Mouse (Mus musculus) liver, postnatal 0 days (tissue): ENCODE results near the gene Olfr1164. TPM values are rescaled to one million over a fixed set of nuclear protein-coding genes. Genes with fewer than 3 reads are reported as not detected.

Source experiments
- ATAC-seq: fragments of 200-750 bp; cut with Nextera tagmentation; 2 replicates; pipeline ENCODE4 v1.8.0; 2017; ENCODE audit warnings: mild to moderate bottlenecking, moderate library complexity
- DNase-seq: peaks from one replicate; pipeline ENCODE4 v3.0.0-alpha.2; 2016
- H3K27ac ChIP-seq: fragments of 300-500 bp; sonication (generic); 2 replicates; pipeline ENCODE4 v1.5.1; 2014; ENCODE audit warnings: antibody characterized with exemption, moderate library complexity, mild to moderate bottlenecking, low read depth
- H3K27me3 ChIP-seq: fragments of 300-500 bp; sonication (generic); 2 replicates; pipeline ENCODE4 v1.6.1; 2014; ENCODE audit warnings: low read length, control low read depth, mixed read lengths; ENCODE audit not compliant: insufficient read depth
- H3K36me3 ChIP-seq: fragments of 300-500 bp; sonication (generic); replicated peaks from 2 replicates; pipeline ENCODE4 v1.6.1; 2014; ENCODE audit warnings: mild to moderate bottlenecking, control low read depth, low read length, moderate library complexity, mixed read lengths; ENCODE audit not compliant: insufficient read depth
- H3K4me1 ChIP-seq: fragments of 300-500 bp; sonication (generic); 2 replicates; pipeline ENCODE4 v1.6.1; 2014; ENCODE audit warnings: antibody characterized with exemption, mild to moderate bottlenecking, control low read depth; ENCODE audit not compliant: insufficient read depth
- H3K4me2 ChIP-seq: fragments of 300-500 bp; sonication (generic); 2 replicates; pipeline ENCODE4 v1.6.1; 2014; ENCODE audit warnings: low read depth, mild to moderate bottlenecking, low read length, moderate library complexity, mixed read lengths
- H3K4me3 ChIP-seq: fragments of 300-500 bp; sonication (generic); 2 replicates; pipeline ENCODE4 v1.5.1; 2014; ENCODE audit warnings: low read depth, low read length
- H3K9ac ChIP-seq: fragments of 300-500 bp; sonication (generic); replicated peaks from 2 replicates; pipeline ENCODE4 v1.6.1; 2014; ENCODE audit warnings: mild to moderate bottlenecking, moderate library complexity
- H3K9me3 ChIP-seq: fragments of 300-500 bp; sonication (generic); 2 replicates; pipeline ENCODE4 v1.6.1; 2016; ENCODE audit warnings: mild to moderate bottlenecking, control low read depth, low read length, mixed read lengths
- CTCF ChIP-seq: sonication (generic); IDR thresholded peaks from 2 replicates; pipeline ENCODE4 v1.5.1; 2016; ENCODE audit warnings: antibody characterized with exemption, low read depth
- EP300 ChIP-seq: IDR thresholded peaks from 2 replicates; pipeline ENCODE4 v1.6.1; 2016; ENCODE audit warnings: antibody characterized with exemption, low read depth, mild to moderate bottlenecking
- WGBS: fragments of 180-500 bp; shearing (Covaris S2); extraction: QIAGEN DNeasy Blood & Tissue Kit; methylation state at CpG from one replicate; pipeline ENCODE4 v1.1.7; 2014; ENCODE audit not compliant: insufficient replicate concordance; 5-methylcytosine and 5-hydroxymethylcytosine counted together
- polyA plus RNA-seq: library from polyadenylated mRNA; unstranded; fragments of >200 nt; fragmentation: Nextera tagmentation; extraction: Ambion mirVana; gene quantifications from 2 replicates; pipeline ENCODE4 v1.2.1, GENCODE M21; 2015

Gene Olfr1164
- not detected in 2 replicates for polyA plus RNA-seq

- no peak within 1 kb of the TSS for H3K4me3 ChIP-seq
- H3K27ac ChIP-seq: no peak within 1 kb of the TSS
- ATAC-seq (no peak), DNase-seq (no peak)
- no peaks in the 10 kb centered on the region for H3K4me1 ChIP-seq
- no peaks in the 10 kb centered on the region for H3K27me3 ChIP-seq
- no peak within 1 kb of the TSS for H3K4me2 ChIP-seq
- no peaks in the 10 kb centered on the region for H3K9me3 ChIP-seq
- no peak within 1 kb of the TSS for H3K9ac ChIP-seq
- TF ChIP-seq EP300 (no peak), CTCF (no peak)
- WGBS: 64% methylated on average over 4 of the region's 4 CpGs
- no peaks in the 10 kb centered on the region for H3K36me3 ChIP-seq
Measured at GRCm38 (mm10) chr2:88093866-88094265, at the start of gene Olfr1164. Gene Olfr1164 (minus strand): TSS chr2:88093966.

GRCm38 (mm10) chr2:88128172-88128571, 34.4 kb upstream of the Olfr1164 start, which contains the start of gene Olfr1166:
Gene Olfr1166 (minus strand): TSS chr2:88128272.
- Histone ChIP-seq H3K36me3 (no peaks in the 10 kb centered on the region), H3K4me3 (no peak within 1 kb of the TSS), H3K27me3 (no peaks in the 10 kb centered on the region), H3K4me2 (no peak within 1 kb of the TSS), H3K9ac (no peak within 1 kb of the TSS), H3K9me3 (no peaks in the 10 kb centered on the region), H3K27ac (no peak within 1 kb of the TSS), H3K4me1 (no peaks in the 10 kb centered on the region)
- 64% methylated on average over 1 of the region's 1 CpGs for WGBS
- no peak for DNase-seq
- TF ChIP-seq EP300: no peak
- no peak for TF ChIP-seq CTCF
- ATAC-seq: no peak

GRCm38 (mm10) chr2:88071730-88072129, 22.0 kb downstream of the Olfr1164 start, which contains the start of gene Olfr1163:
Gene Olfr1163 (minus strand): TSS chr2:88071830.
- H3K4me1 ChIP-seq: no peaks in the 10 kb centered on the region
- DNase-seq (no peak), ATAC-seq (no peak)
- H3K4me2 ChIP-seq: no peak within 1 kb of the TSS
- H3K27ac ChIP-seq: no peak within 1 kb of the TSS
- no peaks in the 10 kb centered on the region for H3K27me3 ChIP-seq
- no peak within 1 kb of the TSS for H3K9ac ChIP-seq
- no peaks in the 10 kb centered on the region for H3K9me3 ChIP-seq
- H3K4me3 ChIP-seq: no peak within 1 kb of the TSS
- H3K36me3 ChIP-seq: no peaks in the 10 kb centered on the region
- TF ChIP-seq EP300 (no peak), CTCF (no peak)

GRCm38 (mm10) chr2:88063587-88063986, 30.2 kb downstream of the Olfr1164 start:
- no peaks in the 10 kb centered on the region for H3K4me1 ChIP-seq
- ATAC-seq: no peak
- WGBS: 88% methylated on average over 2 of the region's 2 CpGs

GRCm38 (mm10) chr2:88051029-88051428, 42.7 kb downstream of the Olfr1164 start, which contains the start of gene Olfr1162:
Gene Olfr1162 (minus strand): TSS chr2:88051129.
- no peak within 1 kb of the TSS for H3K4me3 ChIP-seq
- no peak within 1 kb of the TSS for H3K4me2 ChIP-seq
- no peak for ATAC-seq
- no peak within 1 kb of the TSS for H3K9ac ChIP-seq
- no peaks in the 10 kb centered on the region for H3K9me3 ChIP-seq
- 76% methylated on average over 1 of the region's 1 CpGs for WGBS
- no peak for DNase-seq
- H3K36me3 ChIP-seq: no peaks in the 10 kb centered on the region
- TF ChIP-seq CTCF (no peak), EP300 (no peak)
- no peaks in the 10 kb centered on the region for H3K4me1 ChIP-seq
- H3K27me3 ChIP-seq: no peaks in the 10 kb centered on the region
- no peak within 1 kb of the TSS for H3K27ac ChIP-seq

More at GRCm38 (mm10) chr2:88063587-88063986, 30.2 kb downstream of the Olfr1164 start:
- Histone ChIP-seq H3K9me3 (no peaks in the 10 kb centered on the region), H3K36me3 (no peaks in the 10 kb centered on the region), H3K4me2 (no peak overlapping the region), H3K27ac (no peak overlapping the region), H3K4me3 (no peak overlapping the region), H3K9ac (no peak overlapping the region), H3K27me3 (no peaks in the 10 kb centered on the region)
- no peak for DNase-seq
- TF ChIP-seq EP300 (no peak), CTCF (no peak)

Other genes starting within 250 kb of the Olfr1164 start
- gene Olfr1150-ps1, start 250.0 kb downstream of the Olfr1164 start, polyA plus RNA-seq: not detected in 2 replicates
- gene Olfr1151, start 238.1 kb downstream of the Olfr1164 start, polyA plus RNA-seq: not detected in 2 replicates
- not detected in 2 replicates for gene Olfr1152, start 227.5 kb downstream of the Olfr1164 start, polyA plus RNA-seq
- gene Olfr1153, start 199.0 kb downstream of the Olfr1164 start, polyA plus RNA-seq: not detected in 2 replicates
- not detected in 2 replicates for gene Olfr1154, start 188.8 kb downstream of the Olfr1164 start, polyA plus RNA-seq
- gene Olfr1155, start 148.8 kb downstream of the Olfr1164 start, polyA plus RNA-seq: not detected in 2 replicates
- gene Olfr1156, start 140.9 kb downstream of the Olfr1164 start, polyA plus RNA-seq: not detected in 2 replicates
- not detected in 2 replicates for gene Olfr1157, start 125.7 kb downstream of the Olfr1164 start, polyA plus RNA-seq
- not detected in 2 replicates for gene Olfr74, start 119.3 kb downstream of the Olfr1164 start, polyA plus RNA-seq
- not detected in 2 replicates for gene Olfr1158, start 103.9 kb downstream of the Olfr1164 start, polyA plus RNA-seq
- not detected in 2 replicates for gene Olfr1160, start 85.7 kb downstream of the Olfr1164 start, polyA plus RNA-seq
- not detected in 2 replicates for gene Olfr1161, start 71.2 kb downstream of the Olfr1164 start, polyA plus RNA-seq
- not detected in 2 replicates for gene Olfr73, start 56.3 kb downstream of the Olfr1164 start, polyA plus RNA-seq
- not detected in 2 replicates for gene Olfr1162, start 42.8 kb downstream of the Olfr1164 start, polyA plus RNA-seq
- not detected in 2 replicates for gene Olfr1163, start 22.1 kb downstream of the Olfr1164 start, polyA plus RNA-seq
- gene Olfr1166, start 34.3 kb upstream of the Olfr1164 start, polyA plus RNA-seq: not detected in 2 replicates
- gene Olfr1167, start 61.2 kb upstream of the Olfr1164 start, polyA plus RNA-seq: not detected in 2 replicates
- not detected in 2 replicates for gene Olfr1168, start 87.9 kb upstream of the Olfr1164 start, polyA plus RNA-seq
- not detected in 2 replicates for gene Olfr1170, start 134.4 kb upstream of the Olfr1164 start, polyA plus RNA-seq
- not detected in 2 replicates for gene Olfr1173, start 185.9 kb upstream of the Olfr1164 start, polyA plus RNA-seq
- not detected in 2 replicates for gene Olfr1174-ps, start 221.2 kb upstream of the Olfr1164 start, polyA plus RNA-seq
- not detected in 2 replicates for gene Olfr1175-ps, start 233.2 kb upstream of the Olfr1164 start, polyA plus RNA-seq
- gene Olfr1176, start 242.8 kb upstream of the Olfr1164 start, polyA plus RNA-seq: not detected in 2 replicates